Comparison of ENCODE assay signal across 22 mouse cellular contexts in the genomic region with DNA sequence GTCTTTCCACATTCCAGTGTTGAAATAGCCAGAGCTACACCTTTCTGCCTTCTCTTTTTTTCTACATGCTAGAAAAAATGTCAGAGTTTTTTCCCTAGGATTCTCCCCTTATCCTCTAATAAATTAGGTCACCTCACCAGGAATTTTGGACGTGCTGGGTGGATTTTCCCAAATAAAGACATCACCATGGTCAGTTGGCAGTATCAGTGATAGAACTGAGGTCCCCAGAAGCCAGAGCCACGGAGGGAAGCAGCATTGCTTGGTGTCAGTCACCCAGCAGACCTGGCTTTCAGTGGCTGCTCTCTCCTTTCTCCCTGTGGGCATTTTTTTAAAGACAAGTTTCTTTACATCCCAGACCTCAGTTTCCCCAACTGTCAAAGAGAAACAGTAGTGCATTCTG.
A peak's percentile ranks its signal among the peaks of the same experiment; 100 is the strongest.
DNase-seq lines count a peak whose midpoint lies in the region; ATAC-seq and TF ChIP-seq lines count a peak whose summit lies in the region.
"Had no signal": no experiment of that assay in that cellular context is flagged by ENCODE, and none has a peak within 500 bp of the region (broad histone marks: within the 10 kb centered on the region; RNA-seq: fewer than 3 reads in every experiment).

No protein-coding gene starts in this region.

- no peaks in the 10 kb centered on the region for H3K36me3 ChIP-seq in intestine, embryonic 14.5 days (ENCODE audit: control insufficient read depth, insufficient read depth, low read length)
- H3K36me3 ChIP-seq in intestine, embryonic 15.5 days = no peaks in the 10 kb centered on the region
- H3K36me3 ChIP-seq: G1E had no signal

- peak; percentile 56 to 65 for DNase-seq in cerebellum, postnatal 10 days
- no peak for DNase-seq in cerebellum, postnatal 4 days (ENCODE audit: low spot score in 2 of 2)
- peak; percentile 56 to 70 for DNase-seq in cerebellum, postnatal 14 days
- no peak for DNase-seq in cerebellum, adult 2 months
- peak; percentile 70 for DNase-seq in heart, adult 11 months
- no peak for DNase-seq in heart, postnatal 36 days
- DNase-seq in intestine, embryonic 14.5 days (ENCODE audit: low spot score) = peak; percentile 13
- DNase-seq: adrenal gland, adult 2 months; adrenal gland, adult 8-10 months; adrenal gland, postnatal 10 days; adrenal gland, postnatal 14 days; adrenal gland, postnatal 25 days; adrenal gland, postnatal 36 days; B cell, adult 2 months; cerebellum, adult 11 months; cerebellum, adult 11-12 months had no signal

- intact Hi-C loops in heart, postnatal 36 days (cut with DNase I) = no loop called here

- 9% methylated on average over 2 of the region's 2 CpGs for WGBS in cerebellum, adult 2 months
- WGBS in intestine, embryonic 14.5 days = 76% methylated on average over 2 of the region's 2 CpGs
- WGBS in intestine, embryonic 15.5 days = 56% methylated on average over 2 of the region's 2 CpGs

- no peaks in the 10 kb centered on the region for H3K4me1 ChIP-seq in cerebellum, adult 2 months (ENCODE audit: control insufficient read depth, insufficient read depth, low read length)
- H3K4me1 ChIP-seq in intestine, embryonic 14.5 days (replicated peaks; ENCODE audit: control insufficient read depth, insufficient read depth, low read length) = no peaks in the 10 kb centered on the region
- no peaks in the 10 kb centered on the region for H3K4me1 ChIP-seq in intestine, embryonic 15.5 days (replicated peaks)

- H3K4me3 ChIP-seq in cerebellum, adult 2 months (replicated peaks; ENCODE audit: insufficient read depth, low read depth, low read length) = no peak overlapping the region
- H3K4me3 ChIP-seq in intestine, embryonic 14.5 days (ENCODE audit: low read depth, low read length) = no peak overlapping the region
- no peak overlapping the region for H3K4me3 ChIP-seq in intestine, embryonic 15.5 days (replicated peaks)

- H3K27me3 ChIP-seq in cerebellum, adult 2 months (ENCODE audit: control insufficient read depth, insufficient read depth, low read length) = no peaks in the 10 kb centered on the region
- H3K27me3 ChIP-seq in intestine, embryonic 14.5 days (replicated peaks; ENCODE audit: control insufficient read depth, insufficient read depth, low read length) = no peaks in the 10 kb centered on the region
- no peaks in the 10 kb centered on the region for H3K27me3 ChIP-seq in intestine, embryonic 15.5 days (replicated peaks)
- H3K27me3 ChIP-seq: CH12.LX had no signal

- H3K27ac ChIP-seq in cerebellum, adult 2 months (ENCODE audit: insufficient read depth, low read length) = no peak overlapping the region
- no peak overlapping the region for H3K27ac ChIP-seq in intestine, embryonic 14.5 days (ENCODE audit: low read depth)
- H3K27ac ChIP-seq in intestine, embryonic 15.5 days = no peak overlapping the region

- ATAC-seq in intestine, embryonic 14.5 days (replicated peaks; ENCODE audit: low FRiP score, low TSS enrichment, low read depth) = no peak
- ATAC-seq in intestine, embryonic 15.5 days = no peak
- ATAC-seq: activated CD4-positive, CD25-positive, alpha-beta regulatory T cell, adult 4 months; CD4-positive, CD25-positive, alpha-beta regulatory T cell, adult 4 months; Patski had no signal

- no peak for TF ChIP-seq CTCF in cerebellum, adult 2 months (IDR thresholded peaks at IDR 0.05; ENCODE audit: borderline replicate concordance, insufficient read depth, low read depth, low read length)

- no peak for TF ChIP-seq POLR2A in cerebellum, adult 2 months (IDR thresholded peaks at IDR 0.05; ENCODE audit: borderline replicate concordance, insufficient read depth, low read length)

- H3K9ac ChIP-seq in intestine, embryonic 14.5 days (ENCODE audit: low read length) = no peak overlapping the region
- no peak overlapping the region for H3K9ac ChIP-seq in intestine, embryonic 15.5 days

- H3K4me2 ChIP-seq in intestine, embryonic 14.5 days (ENCODE audit: low read length) = no peak overlapping the region
- H3K4me2 ChIP-seq in intestine, embryonic 15.5 days (replicated peaks) = no peak overlapping the region

- H3K9me3 ChIP-seq in intestine, embryonic 14.5 days (ENCODE audit: control insufficient read depth, low read length) = 0 out of 2 replicates have a peak, but pooled peaks cover 3% of the 10 kb centered on the region
- H3K9me3 ChIP-seq in intestine, embryonic 15.5 days = no peaks in the 10 kb centered on the region

Comparison
In these comparisons a context has a peak if more than half of its experiments do, and no peak if none do; other contexts are left out.
1. DNase-seq: peak in cerebellum, postnatal 10 days (2 of 2), cerebellum, postnatal 14 days (2 of 2), heart, adult 11 months (single experiment) and intestine, embryonic 14.5 days (single experiment); none in cerebellum, postnatal 4 days (0 of 2), cerebellum, adult 2 months (0 of 2) and heart, postnatal 36 days (0 of 2).